Mouse (Mus musculus) testis, adult 2 months (tissue): ENCODE results near the gene Gm9745. TPM values are rescaled to one million over a fixed set of nuclear protein-coding genes. Genes with fewer than 3 reads are reported as not detected.
"Not testable (repeated sequence)": the region's sequence is repeated elsewhere in the genome, so short reads cannot be mapped to it uniquely, and the experiment has no call there.

ENCODE experiments used
- H3K27ac ChIP-seq: fragments of 200-500 bp; 2 replicates; pipeline ENCODE4 v1.5.1; 2012; ENCODE audit warnings: low read depth, low read length; ENCODE audit not compliant: control insufficient read depth, insufficient read depth
- H3K27me3 ChIP-seq: fragments of 200-500 bp; 2 replicates; pipeline ENCODE4 v1.6.1; 2012; ENCODE audit warnings: mild to moderate bottlenecking, low read length, moderate library complexity; ENCODE audit not compliant: control insufficient read depth, insufficient read depth
- H3K36me3 ChIP-seq: fragments of 200-500 bp; 2 replicates; pipeline ENCODE4 v1.6.1; 2012; ENCODE audit warnings: mild to moderate bottlenecking, low read length; ENCODE audit not compliant: control insufficient read depth, insufficient read depth
- H3K4me1 ChIP-seq: fragments of 200-500 bp; 2 replicates; pipeline ENCODE4 v1.6.1; 2012; ENCODE audit warnings: low read length; ENCODE audit not compliant: control insufficient read depth, insufficient read depth
- H3K4me3 ChIP-seq: fragments of 200-500 bp; 2 replicates; pipeline ENCODE4 v1.5.1; 2012; ENCODE audit warnings: low read depth, mild to moderate bottlenecking, low read length, moderate library complexity, mixed read lengths; ENCODE audit not compliant: control insufficient read depth
- CTCF ChIP-seq: fragments of 200-500 bp; IDR thresholded peaks from 2 replicates; pipeline ENCODE4 v1.5.1; 2012; ENCODE audit warnings: low read depth, mild to moderate bottlenecking, inconsistent platforms, low read length, moderate library complexity; ENCODE audit not compliant: control insufficient read depth, insufficient read depth, insufficient replicate concordance
- POLR2A ChIP-seq: fragments of 200-500 bp; IDR thresholded peaks from 2 replicates; pipeline ENCODE4 v1.6.1; 2012; ENCODE audit warnings: low read depth, mild to moderate bottlenecking, inconsistent platforms, low read length, moderate library complexity; ENCODE audit not compliant: control insufficient read depth
- polyA plus RNA-seq: library from polyadenylated mRNA; depleted of rRNA; stranded (reverse); fragments of >200 nt; gene quantifications from 2 replicates; pipeline ENCODE4 v1.2.3, GENCODE M21; 2012; rRNA removed

The Gm9745 gene
- polyA plus RNA-seq, 1 experiment, result not detected

- H3K4me3 ChIP-seq, H3K27me3 ChIP-seq, H3K27ac ChIP-seq, H3K36me3 ChIP-seq, H3K4me1 ChIP-seq: not testable (repeated sequence)
Observed at GRCm38 (mm10) chr13:8937611-8938140, 10.4 kb downstream of the Gm9745 start.

- H3K27me3 ChIP-seq, result no peaks in the 10 kb centered on the region
- no peaks in the 10 kb centered on the region for H3K36me3 ChIP-seq
- H3K27ac ChIP-seq, result no peak overlapping the region
- TF ChIP-seq CTCF (no peak), POLR2A (no peak)
- H3K4me3 ChIP-seq, result no peak overlapping the region
- H3K4me1 ChIP-seq, result no peaks in the 10 kb centered on the region
Observed at GRCm38 (mm10) chr13:8933499-8933898, 14.5 kb downstream of the Gm9745 start.

GRCm38 (mm10) chr13:8913890-8914289, 34.1 kb downstream of the Gm9745 start:
- H3K27me3 ChIP-seq, H3K4me3 ChIP-seq, H3K27ac ChIP-seq, H3K4me1 ChIP-seq, H3K36me3 ChIP-seq: not testable (repeated sequence)

GRCm38 (mm10) chr13:8905986-8906385, 42.0 kb downstream of the Gm9745 start:
- not testable (repeated sequence) for H3K27ac ChIP-seq, H3K27me3 ChIP-seq

More at GRCm38 (mm10) chr13:8905986-8906385, 42.0 kb downstream of the Gm9745 start:
- H3K4me3 ChIP-seq, H3K36me3 ChIP-seq, H3K4me1 ChIP-seq: not testable (repeated sequence)

Other genes starting within 250 kb of the Gm9745 start
- 28.7 and 39.0 TPM in 2 replicates for gene Wdr37, start 76.3 kb downstream of the Gm9745 start, polyA plus RNA-seq
- gene Idi1, start 62.7 kb downstream of the Gm9745 start, polyA plus RNA-seq, result 15.8 and 22.6 TPM in 2 replicates
- gene Idi2, start 4.6 kb upstream of the Gm9745 start, polyA plus RNA-seq, result not detected in 2 replicates
- 9.9 and 11.1 TPM in 2 replicates for gene Gtpbp4, start 47.9 kb upstream of the Gm9745 start, polyA plus RNA-seq
- gene Larp4b, start 145.7 kb upstream of the Gm9745 start, polyA plus RNA-seq, result 9.8 and 10.6 TPM in 2 replicates